Mouse (Mus musculus) cerebellum, adult 11-12 months (tissue): ENCODE data around the gene Lrpap1.
A peak's percentile ranks its signal among the peaks of the same experiment; 100 is the strongest.

ENCODE experiments used
- DNase-seq: peaks from one replicate; pipeline ENCODE4 v3.0.0; 2022

The Lrpap1 gene

GRCm38 (mm10) chr5:35118418-35118817 is 12.9 kb upstream of the Lrpap1 start:
- peak; percentile 74 for DNase-seq

- no peak for DNase-seq
Observed at GRCm38 (mm10) chr5:35117633-35118032, 12.1 kb upstream of the Lrpap1 start.

GRCm38 (mm10) chr5:35116002-35116401 is 10.4 kb upstream of the Lrpap1 start:
- no peak for DNase-seq

GRCm38 (mm10) chr5:35112444-35112843 is 6.9 kb upstream of the Lrpap1 start:
- DNase-seq: no peak

GRCm38 (mm10) chr5:35105922-35106298 is 344 bp upstream of the Lrpap1 start:
- DNase-seq: peak; percentile 80

- DNase-seq: no peak
Observed at GRCm38 (mm10) chr5:35104183-35104959, 1.2 kb downstream of the Lrpap1 start.

- DNase-seq: no peak
Observed at GRCm38 (mm10) chr5:35103528-35103927, 2.0 kb downstream of the Lrpap1 start.

- DNase-seq: no peak
Observed at GRCm38 (mm10) chr5:35103086-35103485, 2.5 kb downstream of the Lrpap1 start.

GRCm38 (mm10) chr5:35091636-35092035 is 13.9 kb downstream of the Lrpap1 start:
- DNase-seq: no peak

GRCm38 (mm10) chr5:35089614-35089963 is 16.0 kb downstream of the Lrpap1 start:
- no peak for DNase-seq

GRCm38 (mm10) chr5:35088785-35089613 is 16.6 kb downstream of the Lrpap1 start:
- DNase-seq: peak; percentile 60

GRCm38 (mm10) chr5:35084913-35085312 is 20.7 kb downstream of the Lrpap1 start:
- no peak for DNase-seq

- peak; percentile 31 for DNase-seq
Observed at GRCm38 (mm10) chr5:35079101-35079500, 26.5 kb downstream of the Lrpap1 start.

GRCm38 (mm10) chr5:35076369-35076768 is 29.2 kb downstream of the Lrpap1 start:
- DNase-seq: no peak

GRCm38 (mm10) chr5:35073992-35074391 is 31.6 kb downstream of the Lrpap1 start:
- peak; percentile 69 for DNase-seq

GRCm38 (mm10) chr5:35073235-35073634 is 32.3 kb downstream of the Lrpap1 start:
- no peak for DNase-seq

GRCm38 (mm10) chr5:35071855-35072254 is 33.7 kb downstream of the Lrpap1 start:
- DNase-seq: no peak

GRCm38 (mm10) chr5:35070953-35071352 is 34.6 kb downstream of the Lrpap1 start:
- no peak for DNase-seq

- no peak for DNase-seq
Observed at GRCm38 (mm10) chr5:35070314-35070713, 35.3 kb downstream of the Lrpap1 start.

GRCm38 (mm10) chr5:35069841-35070240 is 35.7 kb downstream of the Lrpap1 start:
- DNase-seq: no peak

GRCm38 (mm10) chr5:35060098-35060497 is 45.5 kb downstream of the Lrpap1 start:
- DNase-seq: no peak

- no peak for DNase-seq
Observed at GRCm38 (mm10) chr5:35058216-35058615, 47.4 kb downstream of the Lrpap1 start.

- DNase-seq: no peak
Observed at GRCm38 (mm10) chr5:35057582-35057981, 48.0 kb downstream of the Lrpap1 start.
